Mouse (Mus musculus): ENCODE data around the gene Tmem178. TPM values are rescaled to one million over a fixed set of nuclear protein-coding genes. Genes with fewer than 3 reads are reported as not detected.

Tmem178 gene
- polyA plus RNA-seq, 1 experiment from 2014 or later = 5.4 TPM

DNA sequence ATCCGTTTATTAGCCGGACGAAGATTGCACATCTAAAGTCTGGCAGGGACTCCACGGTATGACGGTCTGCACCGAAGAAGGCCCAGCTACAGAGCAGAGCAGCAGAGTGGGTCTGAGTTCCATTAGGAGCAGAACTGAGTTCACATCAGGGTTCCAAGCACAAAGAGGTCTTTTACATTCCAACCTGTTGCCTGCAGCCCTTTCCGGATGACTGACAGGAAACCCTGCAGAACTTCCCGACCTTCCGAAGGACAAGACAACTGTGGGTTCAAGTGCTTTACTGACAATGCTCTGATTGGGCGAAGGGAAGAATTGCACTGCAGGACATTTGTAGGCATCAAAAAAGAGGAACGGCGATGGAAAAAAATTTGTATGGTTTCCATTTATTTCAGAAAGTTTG, 56.6 kb downstream of the Tmem178 start:
- Histone ChIP-seq H3K27me3 (replicated peaks) (no peaks in the 10 kb centered on the region), H3K4me2 (no peak overlapping the region), H3K9ac (no peak overlapping the region), H3K4me3 (no peak overlapping the region), H3K36me3 (peaks cover 8% of the 10 kb centered on the region; the same call in 1 of the 2 replicates), H3K4me1 (peaks cover 29% of the 10 kb centered on the region), H3K9me3 (peaks cover 5% of the 10 kb centered on the region; the same call in 1 of the 2 replicates), H3K27ac (replicated peaks) (no peak overlapping the region)
- ATAC-seq (ENCODE audit: extremely low read depth, insufficient number of reproducible peaks, low FRiP score, low TSS enrichment) = no peak
- 77% methylated on average over 12 of the region's 12 CpGs for WGBS

DNA sequence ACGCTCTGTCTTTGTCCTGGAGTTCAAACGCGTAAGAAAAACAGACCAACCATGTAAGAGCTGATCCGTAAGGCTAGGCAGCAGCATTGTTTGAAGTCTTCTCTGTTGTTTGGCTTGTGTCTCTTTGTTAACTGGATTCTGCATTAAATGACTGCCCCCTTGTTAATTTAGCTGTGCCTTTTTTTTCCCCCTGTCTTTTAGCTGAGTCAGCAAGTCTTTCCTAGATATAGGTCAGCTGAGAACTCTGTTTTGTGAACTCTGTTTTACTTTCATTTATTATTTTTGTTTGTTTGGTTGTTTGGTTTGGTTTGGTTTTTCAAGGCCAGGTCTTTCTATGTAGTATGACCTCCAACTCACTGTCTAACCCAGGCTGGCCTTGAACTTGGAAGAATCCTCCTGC, 57.2 kb downstream of the Tmem178 start:
- 0 out of 2 replicates have a peak, but pooled peaks cover 1% of the 10 kb centered on the region for H3K36me3 ChIP-seq
- H3K27me3 ChIP-seq (replicated peaks) = no peaks in the 10 kb centered on the region
- H3K4me1 ChIP-seq = peaks cover 29% of the 10 kb centered on the region
- no peak for ATAC-seq (ENCODE audit: extremely low read depth, insufficient number of reproducible peaks, low FRiP score, low TSS enrichment)
- 89% methylated on average over 4 of the region's 4 CpGs for WGBS
- no peak overlapping the region for H3K4me3 ChIP-seq
- no peak overlapping the region for H3K9ac ChIP-seq
- H3K4me2 ChIP-seq = no peak overlapping the region
- no peak overlapping the region for H3K27ac ChIP-seq (replicated peaks)
- 0 out of 2 replicates have a peak, but pooled peaks cover under 1% of the 10 kb centered on the region for H3K9me3 ChIP-seq

DNA sequence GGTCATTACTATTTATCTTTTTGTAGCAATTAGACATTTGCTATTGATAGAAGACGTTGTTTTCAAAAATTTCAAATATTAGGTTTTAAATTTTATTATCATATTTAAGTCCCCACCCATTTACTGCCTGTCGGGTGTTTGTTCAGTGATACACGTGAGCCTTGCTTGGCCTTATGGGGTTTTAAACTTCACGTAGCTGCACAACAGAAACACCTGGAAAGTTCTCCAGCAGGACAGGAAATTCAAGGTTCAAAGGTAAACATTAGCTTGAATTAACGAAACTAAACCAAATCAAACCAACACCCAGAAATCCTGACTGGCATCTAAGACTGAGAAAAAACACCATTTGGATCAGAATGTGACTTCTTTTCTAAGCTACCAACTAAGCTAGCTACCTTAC, 57.7 kb downstream of the Tmem178 start:
- H3K36me3 ChIP-seq = no peaks in the 10 kb centered on the region
- H3K27me3 ChIP-seq (replicated peaks) = no peaks in the 10 kb centered on the region
- H3K27ac ChIP-seq (replicated peaks) = no peak overlapping the region
- peaks cover 29% of the 10 kb centered on the region for H3K4me1 ChIP-seq
- no peak overlapping the region for H3K9ac ChIP-seq
- no peaks in the 10 kb centered on the region for H3K9me3 ChIP-seq
- 79% methylated on average over 5 of the region's 5 CpGs for WGBS
- no peak for ATAC-seq (ENCODE audit: extremely low read depth, insufficient number of reproducible peaks, low FRiP score, low TSS enrichment)
- H3K4me3 ChIP-seq = no peak overlapping the region
- no peak overlapping the region for H3K4me2 ChIP-seq

DNA sequence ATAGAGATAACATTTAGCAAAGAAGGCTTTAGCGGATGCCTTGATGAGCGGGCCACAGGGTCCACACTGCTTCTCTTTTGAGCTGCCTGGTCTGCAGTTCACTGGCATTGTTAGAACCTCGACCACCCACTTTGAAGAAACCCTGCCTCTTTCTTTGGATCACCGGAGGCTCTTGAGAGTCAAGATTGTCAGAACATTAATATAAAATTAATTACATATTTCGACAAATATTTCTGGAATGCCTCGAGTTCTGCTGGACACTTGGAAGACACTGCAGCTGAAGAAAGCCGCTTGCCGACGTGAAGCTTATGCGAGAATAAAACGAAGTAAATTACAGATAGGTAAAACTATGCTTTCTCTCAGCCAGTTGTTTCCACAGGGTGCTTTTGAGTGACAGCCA, 60.0 kb downstream of the Tmem178 start:
- H3K27me3 ChIP-seq (replicated peaks) = no peaks in the 10 kb centered on the region
- H3K4me1 ChIP-seq = peaks cover 31% of the 10 kb centered on the region
- no peaks in the 10 kb centered on the region for H3K9me3 ChIP-seq
- no peak for ATAC-seq (ENCODE audit: extremely low read depth, insufficient number of reproducible peaks, low FRiP score, low TSS enrichment)
- no peaks in the 10 kb centered on the region for H3K36me3 ChIP-seq
- 62% methylated on average over 11 of the region's 11 CpGs for WGBS
- peak overlapping the region; percentile 55 for H3K27ac ChIP-seq (replicated peaks)
- no peak overlapping the region for H3K4me3 ChIP-seq
- H3K9ac ChIP-seq = no peak overlapping the region
- H3K4me2 ChIP-seq = no peak overlapping the region

DNA sequence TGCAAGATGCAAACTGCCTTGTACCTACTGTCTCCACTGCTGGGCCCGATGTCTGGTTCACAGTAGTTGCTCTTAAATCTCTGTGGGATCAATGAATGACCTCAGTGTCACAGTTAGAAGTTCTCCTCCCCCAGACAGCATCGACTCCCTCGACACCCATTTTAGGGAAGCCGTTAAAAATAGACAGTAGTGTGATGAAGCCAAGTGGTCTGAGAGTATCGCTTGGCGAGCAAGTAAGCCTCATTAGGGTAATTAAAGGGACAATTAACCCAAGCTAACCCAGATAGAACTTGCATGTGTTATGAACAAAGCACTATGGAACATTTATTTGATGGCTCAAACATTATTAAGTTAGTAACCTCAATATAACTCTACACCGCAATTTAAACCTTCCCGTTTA, 60.9 kb downstream of the Tmem178 start:
- 57% methylated on average over 8 of the region's 8 CpGs for WGBS
- H3K27me3 ChIP-seq (replicated peaks) = no peaks in the 10 kb centered on the region
- H3K4me1 ChIP-seq = peaks cover 39% of the 10 kb centered on the region
- H3K9ac ChIP-seq = no peak overlapping the region
- H3K4me3 ChIP-seq = no peak overlapping the region
- ATAC-seq (ENCODE audit: extremely low read depth, insufficient number of reproducible peaks, low FRiP score, low TSS enrichment) = no peak
- H3K9me3 ChIP-seq = no peaks in the 10 kb centered on the region
- no peaks in the 10 kb centered on the region for H3K36me3 ChIP-seq
- H3K4me2 ChIP-seq = no peak overlapping the region
- peak overlapping the region; percentile 55; the same call in 1 of the 2 replicates for H3K27ac ChIP-seq (replicated peaks)

DNA sequence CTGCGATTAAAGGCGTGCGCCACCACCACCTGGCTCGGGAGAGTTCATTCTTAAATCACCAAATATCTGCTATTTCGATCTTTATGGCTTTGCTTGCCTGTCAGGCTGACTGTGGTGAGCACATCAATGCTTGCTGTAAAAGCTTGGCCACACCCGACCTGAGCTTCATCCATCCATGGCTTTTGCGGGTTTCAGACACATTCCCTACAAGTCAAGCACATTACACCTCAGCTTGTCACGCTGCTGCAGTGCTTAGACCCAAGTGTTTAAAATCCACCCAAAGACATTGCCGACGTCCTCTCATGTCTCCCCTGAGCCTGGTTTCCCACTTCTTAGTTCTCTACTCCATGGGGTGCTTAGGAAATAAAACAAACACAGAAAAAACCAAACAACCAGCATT, 64.7 kb downstream of the Tmem178 start:
- Histone ChIP-seq H3K9ac (0 out of 2 replicates have a peak overlapping the region, but pooled peaks have one; percentile 3), H3K4me2 (no peak overlapping the region), H3K9me3 (no peaks in the 10 kb centered on the region), H3K27ac (replicated peaks) (no peak overlapping the region), H3K4me3 (no peak overlapping the region), H3K4me1 (peaks cover 46% of the 10 kb centered on the region), H3K36me3 (no peaks in the 10 kb centered on the region), H3K27me3 (replicated peaks) (no peaks in the 10 kb centered on the region)
- WGBS = 77% methylated on average over 10 of the region's 10 CpGs
- no peak for ATAC-seq (ENCODE audit: extremely low read depth, insufficient number of reproducible peaks, low FRiP score, low TSS enrichment)

DNA sequence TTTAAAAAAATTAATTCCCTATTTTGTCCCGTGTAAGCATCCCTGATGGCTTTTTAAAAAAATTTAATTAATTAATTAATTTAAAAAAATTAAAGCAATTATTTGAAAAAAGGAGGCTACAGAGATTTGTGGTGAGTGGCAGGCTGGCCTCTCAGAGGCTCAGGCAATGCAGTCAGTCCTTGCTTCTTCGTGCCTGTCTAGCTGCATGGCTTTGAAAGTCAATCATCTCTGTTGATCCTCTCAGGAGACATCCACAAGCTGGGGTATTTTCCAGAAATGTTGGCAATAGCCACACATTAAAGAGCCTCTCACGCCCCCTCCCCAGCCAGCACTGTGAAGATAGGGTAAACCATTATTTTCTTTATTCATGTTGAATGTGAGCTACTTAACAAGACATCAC, 65.8 kb downstream of the Tmem178 start:
- Histone ChIP-seq H3K4me3 (no peak overlapping the region), H3K9me3 (no peaks in the 10 kb centered on the region)
- no peak for ATAC-seq (ENCODE audit: extremely low read depth, insufficient number of reproducible peaks, low FRiP score, low TSS enrichment)

DNA sequence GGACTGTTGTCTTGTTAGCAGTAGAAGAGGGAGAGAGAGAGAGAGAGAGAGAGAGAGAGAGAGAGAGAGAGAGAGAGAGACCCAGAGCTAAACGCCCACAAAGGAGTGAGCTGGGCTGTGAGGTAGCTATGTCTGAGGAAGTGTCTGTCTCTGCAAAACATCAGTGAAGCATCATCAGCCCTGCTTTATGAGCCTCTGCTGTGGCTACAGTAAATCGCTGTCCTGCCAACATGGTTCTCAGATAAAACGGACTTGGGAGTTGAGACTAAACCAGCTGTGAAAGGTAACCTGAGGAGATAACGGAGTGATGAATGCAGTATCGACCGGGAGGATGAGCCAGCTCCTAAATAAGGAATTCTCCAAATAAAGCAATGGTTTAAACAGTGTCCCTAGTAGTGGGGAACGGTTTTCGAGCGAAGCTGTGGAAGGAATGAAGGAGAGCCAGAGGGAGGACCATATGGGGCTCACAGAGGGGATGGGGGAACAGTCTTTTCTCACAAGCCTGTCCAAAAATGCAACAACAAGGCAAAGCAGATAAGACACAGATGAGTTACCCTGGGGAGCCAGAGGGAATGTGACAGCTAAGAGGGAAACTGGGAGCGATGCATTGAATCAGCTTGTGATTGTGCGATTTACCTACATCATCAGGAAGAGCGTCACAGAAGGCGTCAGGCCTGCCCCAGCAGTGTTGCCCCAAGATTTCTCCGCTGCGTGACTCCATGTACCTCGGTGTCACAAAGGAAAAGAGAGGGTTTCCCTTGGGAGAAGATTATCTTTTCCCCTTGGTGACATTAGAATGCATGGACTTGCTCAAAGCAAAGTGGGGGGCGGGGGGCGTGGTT, 66.6 kb downstream of the Tmem178 start:
- Histone ChIP-seq H3K9ac (0 out of 2 replicates have a peak overlapping the region, but pooled peaks have one; percentile 21), H3K27ac (replicated peaks) (peak overlapping the region; percentile 65), H3K4me2 (peak overlapping the region; percentile 45), H3K27me3 (replicated peaks) (no peaks in the 10 kb centered on the region), H3K4me3 (no peak overlapping the region), H3K36me3 (no peaks in the 10 kb centered on the region), H3K4me1 (peaks cover 36% of the 10 kb centered on the region), H3K9me3 (no peaks in the 10 kb centered on the region)
- ATAC-seq (ENCODE audit: extremely low read depth, insufficient number of reproducible peaks, low FRiP score, low TSS enrichment) = no peak
- WGBS = 41% methylated on average over 18 of the region's 18 CpGs

More for the DNA sequence above, 65.8 kb downstream of the Tmem178 start:
- Histone ChIP-seq H3K27ac (replicated peaks) (peak overlapping the region; percentile 65; the same call in 1 of the 2 replicates), H3K27me3 (replicated peaks) (no peaks in the 10 kb centered on the region), H3K36me3 (no peaks in the 10 kb centered on the region), H3K4me1 (peaks cover 35% of the 10 kb centered on the region), H3K9ac (no peak overlapping the region), H3K4me2 (no peak overlapping the region)
- WGBS = 68% methylated on average over 3 of the region's 3 CpGs

DNA sequence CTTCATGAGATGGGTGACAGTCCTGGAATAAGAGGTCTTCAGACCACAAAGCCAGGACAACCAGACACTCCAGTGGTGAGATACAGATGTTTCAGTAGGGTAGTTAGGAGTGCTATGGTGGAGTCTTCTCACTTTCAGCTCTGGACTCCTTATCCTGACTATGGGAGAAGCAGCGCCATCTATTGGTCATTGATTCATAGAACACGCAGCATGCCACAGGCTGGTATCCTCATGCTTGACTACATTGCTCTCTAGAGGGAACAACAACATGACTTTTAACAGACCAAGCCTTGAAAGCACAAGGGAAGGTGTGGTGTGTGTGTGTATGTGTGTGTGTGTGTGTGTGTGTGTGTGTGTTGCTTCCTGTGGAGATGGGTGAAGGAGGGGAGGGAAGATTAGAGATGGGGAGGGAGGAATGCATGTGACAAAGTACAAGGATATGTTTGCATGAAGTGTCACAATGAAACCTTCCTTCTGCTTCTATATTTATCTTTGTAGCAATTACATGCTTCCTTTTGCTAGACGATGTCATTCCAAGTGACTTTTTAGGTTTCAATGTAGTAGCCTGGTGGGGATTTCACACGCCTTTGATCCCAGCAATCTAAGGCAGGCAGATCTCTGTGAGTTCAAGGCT, 71.5 kb downstream of the Tmem178 start:
- WGBS = 34% methylated on average over 4 of the region's 4 CpGs
- Histone ChIP-seq H3K4me1 (peaks cover 25% of the 10 kb centered on the region), H3K36me3 (no peaks in the 10 kb centered on the region), H3K9ac (no peak overlapping the region), H3K27ac (replicated peaks) (0 out of 2 replicates have a peak overlapping the region, but pooled peaks have one; percentile 12), H3K4me3 (no peak overlapping the region), H3K27me3 (replicated peaks) (no peaks in the 10 kb centered on the region), H3K4me2 (no peak overlapping the region), H3K9me3 (no peaks in the 10 kb centered on the region)
- ATAC-seq (ENCODE audit: extremely low read depth, insufficient number of reproducible peaks, low FRiP score, low TSS enrichment) = no peak; the same call in 1 of the 2 replicates

DNA sequence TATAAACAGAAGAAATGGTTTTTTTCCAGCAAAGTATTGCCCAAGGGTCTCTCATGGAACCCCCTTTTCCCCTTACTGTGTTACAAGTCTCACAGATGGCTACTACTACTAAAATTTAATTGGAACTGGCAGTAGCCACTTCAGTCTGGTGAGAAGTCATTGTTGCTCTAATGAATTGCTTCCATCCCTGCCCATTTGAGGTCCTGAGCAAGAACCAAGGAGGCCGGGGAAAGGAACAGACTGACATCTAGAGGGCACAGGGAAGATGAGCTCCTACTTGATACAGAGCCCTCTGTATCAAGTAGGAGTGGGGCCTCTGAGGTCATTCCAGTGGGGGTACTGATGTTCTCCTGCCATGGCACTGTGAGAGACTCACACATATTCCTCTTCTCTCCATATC, 72.7 kb downstream of the Tmem178 start:
- no peak overlapping the region for H3K4me3 ChIP-seq
- WGBS = 57% methylated on average over 1 of the region's 1 CpGs
- H3K9ac ChIP-seq = no peak overlapping the region
- H3K4me2 ChIP-seq = no peak overlapping the region
- no peaks in the 10 kb centered on the region for H3K36me3 ChIP-seq
- peaks cover 15% of the 10 kb centered on the region for H3K4me1 ChIP-seq
- H3K27ac ChIP-seq (replicated peaks) = no peak overlapping the region
- ATAC-seq (ENCODE audit: extremely low read depth, insufficient number of reproducible peaks, low FRiP score, low TSS enrichment) = no peak
- H3K27me3 ChIP-seq (replicated peaks) = no peaks in the 10 kb centered on the region
- no peaks in the 10 kb centered on the region for H3K9me3 ChIP-seq

DNA sequence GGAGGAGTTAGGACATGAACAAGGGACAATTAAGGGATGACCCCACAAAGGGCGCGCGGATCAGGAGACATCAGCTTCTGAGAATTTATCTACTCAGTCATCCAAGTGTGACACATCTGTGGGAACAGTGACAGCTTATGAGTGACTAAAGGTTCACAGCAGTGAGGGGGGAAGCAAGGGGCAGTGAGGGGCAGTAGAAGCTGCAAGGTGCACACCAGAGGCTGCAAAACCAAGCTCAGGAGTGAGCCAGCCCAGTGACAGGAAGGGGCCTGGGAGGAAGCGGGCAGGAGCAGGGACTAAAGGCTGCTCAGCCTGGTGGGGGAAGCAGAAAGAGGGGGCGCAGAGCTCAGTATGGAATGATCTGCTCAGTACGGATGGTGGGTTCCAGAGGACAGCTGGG, 82.9 kb downstream of the Tmem178 start:
- Histone ChIP-seq H3K9me3 (no peaks in the 10 kb centered on the region), H3K36me3 (peaks cover 83% of the 10 kb centered on the region), H3K4me2 (no peak overlapping the region), H3K27ac (replicated peaks) (no peak overlapping the region), H3K27me3 (replicated peaks) (no peaks in the 10 kb centered on the region), H3K4me3 (no peak overlapping the region), H3K9ac (no peak overlapping the region), H3K4me1 (no peaks in the 10 kb centered on the region)
- WGBS = 89% methylated on average over 6 of the region's 6 CpGs
- ATAC-seq (ENCODE audit: extremely low read depth, insufficient number of reproducible peaks, low FRiP score, low TSS enrichment) = no peak; the same call in 1 of the 2 replicates

All from heart, embryonic 13.5 days (tissue).